Mouse (Mus musculus) hindbrain, postnatal 0 days (tissue): ENCODE results near the gene Igf2bp3. TPM values are rescaled to one million over a fixed set of nuclear protein-coding genes. Genes with fewer than 3 reads are reported as not detected.

ENCODE experiments used
- ATAC-seq: fragments of 200-750 bp; cut with Nextera tagmentation; 2 replicates; pipeline ENCODE4 v1.8.0; 2017; ENCODE audit warnings: mild to moderate bottlenecking, moderate TSS enrichment, moderate library complexity
- DNase-seq: peaks from one replicate; pipeline ENCODE4 v3.0.0-alpha.2; 2015; ENCODE audit warnings: low spot score
- H3K27ac ChIP-seq: fragments of 300-500 bp; sonication (generic); 2 replicates; pipeline ENCODE4 v1.5.1; 2014; ENCODE audit warnings: mild to moderate bottlenecking
- H3K27me3 ChIP-seq: fragments of 300-500 bp; sonication (generic); 2 replicates; pipeline ENCODE4 v1.6.1; 2014; ENCODE audit warnings: low read length, mixed read lengths; ENCODE audit not compliant: insufficient read depth
- H3K36me3 ChIP-seq: fragments of 300-500 bp; sonication (generic); 2 replicates; pipeline ENCODE4 v1.6.1; 2014; ENCODE audit warnings: low read length, mixed read lengths; ENCODE audit not compliant: insufficient read depth
- H3K4me1 ChIP-seq: fragments of 300-500 bp; sonication (generic); 2 replicates; pipeline ENCODE4 v1.6.1; 2014; ENCODE audit warnings: antibody characterized with exemption, low read length, mixed read lengths; ENCODE audit not compliant: insufficient read depth
- H3K4me2 ChIP-seq: fragments of 300-500 bp; sonication (generic); 2 replicates; pipeline ENCODE4 v1.6.1; 2014; ENCODE audit warnings: low read depth, mild to moderate bottlenecking, low read length, moderate library complexity, mixed read lengths
- H3K4me3 ChIP-seq: fragments of 300-500 bp; sonication (generic); 2 replicates; pipeline ENCODE4 v1.5.1; 2014; ENCODE audit warnings: low read length
- H3K9ac ChIP-seq: fragments of 300-500 bp; sonication (generic); replicated peaks from 2 replicates; pipeline ENCODE4 v1.6.1; 2014; ENCODE audit warnings: mild to moderate bottlenecking, low read length, moderate library complexity, mixed read lengths
- H3K9me3 ChIP-seq: fragments of 300-500 bp; sonication (generic); 2 replicates; pipeline ENCODE4 v1.6.1; 2016; ENCODE audit warnings: low read length, mixed read lengths
- CTCF ChIP-seq: IDR thresholded peaks from 2 replicates; pipeline ENCODE4 v1.5.1; 2016; ENCODE audit warnings: antibody characterized with exemption, control low read depth, low read depth
- WGBS: fragments of 180-500 bp; shearing (Covaris S2); extraction: QIAGEN DNeasy Blood & Tissue Kit; methylation state at CpG from one replicate; pipeline ENCODE4 v1.1.7; 2014; 5-methylcytosine and 5-hydroxymethylcytosine counted together
- polyA plus RNA-seq: library from polyadenylated mRNA; unstranded; fragments of >200 nt; fragmentation: Nextera tagmentation; extraction: Ambion mirVana; gene quantifications from 2 replicates; pipeline ENCODE4 v1.2.1, GENCODE M21; 2015
- total RNA-seq: library from RNA; depleted of rRNA; stranded (reverse); fragments of >200 nt; gene quantifications from 2 replicates; pipeline ENCODE4 v1.2.3, GENCODE M21; 2014

The Igf2bp3 gene
- total and polyA plus RNA-seq, 2 experiments from 2014 or later = 8.9 to 16.6 TPM

DNA sequence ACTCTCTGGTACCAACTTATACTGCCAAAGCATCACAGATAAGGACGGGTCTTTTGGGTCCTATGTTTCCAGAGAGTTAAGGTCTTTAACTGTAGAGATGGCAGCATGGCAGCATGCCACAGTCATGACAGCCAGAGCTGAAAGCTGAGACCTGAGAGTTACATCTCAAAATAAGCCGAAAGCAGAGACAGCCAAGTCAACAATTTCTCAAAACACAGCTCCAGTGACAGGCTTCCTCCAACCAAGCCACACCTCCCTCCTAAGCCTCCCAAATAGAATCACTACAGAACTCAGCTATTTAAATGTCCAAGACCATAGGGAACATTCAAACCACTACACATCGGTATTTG lies 58.0 kb downstream of the Igf2bp3 start:
- H3K4me3 ChIP-seq = no peak overlapping the region
- ATAC-seq = no peak
- 65% methylated on average over 3 of the region's 3 CpGs for WGBS

GRCm38 (mm10) chr6:49156170-49156825 lies 58.5 kb downstream of the Igf2bp3 start:
- Histone ChIP-seq H3K9me3 (no peaks in the 10 kb centered on the region), H3K4me2 (no peak overlapping the region), H3K27me3 (no peaks in the 10 kb centered on the region), H3K27ac (no peak overlapping the region), H3K36me3 (no peaks in the 10 kb centered on the region), H3K4me1 (no peaks in the 10 kb centered on the region), H3K4me3 (no peak overlapping the region), H3K9ac (no peak overlapping the region)
- DNase-seq (no peak), ATAC-seq (no peak)
- 59% methylated on average over 5 of the region's 5 CpGs for WGBS
- no peak for TF ChIP-seq CTCF

More for the DNA sequence above, 58.0 kb downstream of the Igf2bp3 start:
- Histone ChIP-seq H3K27ac (no peak overlapping the region), H3K9ac (no peak overlapping the region), H3K27me3 (no peaks in the 10 kb centered on the region), H3K9me3 (no peaks in the 10 kb centered on the region), H3K4me2 (no peak overlapping the region), H3K36me3 (no peaks in the 10 kb centered on the region), H3K4me1 (no peaks in the 10 kb centered on the region)
- DNase-seq = no peak
- TF ChIP-seq CTCF = no peak

GRCm38 (mm10) chr6:49151465-49151864 lies 63.3 kb downstream of the Igf2bp3 start:
- Histone ChIP-seq H3K9me3 (no peaks in the 10 kb centered on the region), H3K4me3 (no peak overlapping the region), H3K27me3 (no peaks in the 10 kb centered on the region), H3K27ac (no peak overlapping the region), H3K4me2 (no peak overlapping the region), H3K9ac (no peak overlapping the region), H3K36me3 (no peaks in the 10 kb centered on the region), H3K4me1 (no peaks in the 10 kb centered on the region)
- TF ChIP-seq CTCF = no peak
- DNase-seq = no peak
- 54% methylated on average over 4 of the region's 4 CpGs for WGBS
- no peak for ATAC-seq

DNA sequence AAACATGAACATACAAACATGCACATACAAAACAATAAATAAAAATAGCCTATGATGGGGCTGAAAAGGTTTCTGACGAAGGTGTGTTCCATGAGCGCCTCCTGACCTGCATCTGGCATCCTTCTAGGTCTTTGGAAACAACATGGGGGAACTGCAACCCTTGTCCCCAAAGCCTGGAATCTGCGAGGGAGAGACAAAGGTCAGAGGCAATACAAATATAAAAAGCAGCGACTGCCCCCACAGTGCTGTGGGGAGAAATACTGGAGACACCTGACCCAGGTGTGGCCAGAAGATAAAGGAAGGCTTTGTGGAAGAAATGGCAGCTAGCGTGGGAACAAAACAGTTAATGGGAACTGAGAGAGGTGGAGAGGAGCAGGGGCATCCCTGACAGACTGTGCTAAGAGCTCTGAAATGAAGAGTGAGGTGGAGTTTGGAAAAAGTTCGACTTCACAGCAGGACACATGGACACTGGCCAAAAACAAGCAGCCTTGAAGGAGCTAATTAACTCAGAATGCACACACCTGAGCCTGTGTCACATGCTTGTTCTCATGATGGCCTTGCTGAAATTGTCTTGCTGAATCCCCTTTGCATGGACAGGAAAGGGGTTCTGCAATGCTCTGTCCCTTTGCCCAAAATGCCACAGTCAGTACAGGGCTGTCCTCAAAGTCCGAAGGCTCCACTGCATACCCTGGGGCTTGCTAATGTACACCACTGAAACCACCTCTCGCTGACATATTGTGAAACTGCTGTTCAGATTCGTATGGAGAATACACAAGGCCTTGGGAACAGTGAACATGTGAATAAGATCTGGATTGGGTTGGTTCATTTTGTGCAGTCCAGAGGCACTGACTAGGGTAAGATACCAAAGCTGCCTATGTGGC lies 64.2 kb downstream of the Igf2bp3 start:
- no peak for TF ChIP-seq CTCF
- Histone ChIP-seq H3K4me2 (no peak overlapping the region), H3K9ac (no peak overlapping the region), H3K27me3 (no peaks in the 10 kb centered on the region), H3K27ac (no peak overlapping the region), H3K4me3 (no peak overlapping the region), H3K9me3 (no peaks in the 10 kb centered on the region), H3K36me3 (no peaks in the 10 kb centered on the region), H3K4me1 (no peaks in the 10 kb centered on the region)
- DNase-seq (no peak), ATAC-seq (no peak)
- 65% methylated on average over 9 of the region's 9 CpGs for WGBS

- no peaks in the 10 kb centered on the region for H3K27me3 ChIP-seq
- ATAC-seq = no peak
- no peak overlapping the region for H3K4me3 ChIP-seq
- 80% methylated on average over 5 of the region's 5 CpGs for WGBS
- H3K36me3 ChIP-seq = no peaks in the 10 kb centered on the region
- no peak overlapping the region for H3K4me2 ChIP-seq
- no peak for DNase-seq
- no peaks in the 10 kb centered on the region for H3K9me3 ChIP-seq
- H3K4me1 ChIP-seq = no peaks in the 10 kb centered on the region
- no peak overlapping the region for H3K9ac ChIP-seq
- H3K27ac ChIP-seq = no peak overlapping the region
- no peak for TF ChIP-seq CTCF
Observed at GRCm38 (mm10) chr6:49149202-49149930, 65.4 kb downstream of the Igf2bp3 start.

- DNase-seq = no peak
- H3K4me2 ChIP-seq = no peak overlapping the region
- no peaks in the 10 kb centered on the region for H3K4me1 ChIP-seq
- no peak overlapping the region for H3K27ac ChIP-seq
- H3K27me3 ChIP-seq = no peaks in the 10 kb centered on the region
- H3K9ac ChIP-seq = no peak overlapping the region
- no peak for ATAC-seq
- TF ChIP-seq CTCF = no peak
- no peaks in the 10 kb centered on the region for H3K36me3 ChIP-seq
- no peak overlapping the region for H3K4me3 ChIP-seq
- WGBS = 80% methylated on average over 4 of the region's 4 CpGs
- no peaks in the 10 kb centered on the region for H3K9me3 ChIP-seq
Observed at GRCm38 (mm10) chr6:49148781-49149180, 66.0 kb downstream of the Igf2bp3 start.
